Mouse (Mus musculus): Measurements from ENCODE around the gene Bscl2.

DNA sequence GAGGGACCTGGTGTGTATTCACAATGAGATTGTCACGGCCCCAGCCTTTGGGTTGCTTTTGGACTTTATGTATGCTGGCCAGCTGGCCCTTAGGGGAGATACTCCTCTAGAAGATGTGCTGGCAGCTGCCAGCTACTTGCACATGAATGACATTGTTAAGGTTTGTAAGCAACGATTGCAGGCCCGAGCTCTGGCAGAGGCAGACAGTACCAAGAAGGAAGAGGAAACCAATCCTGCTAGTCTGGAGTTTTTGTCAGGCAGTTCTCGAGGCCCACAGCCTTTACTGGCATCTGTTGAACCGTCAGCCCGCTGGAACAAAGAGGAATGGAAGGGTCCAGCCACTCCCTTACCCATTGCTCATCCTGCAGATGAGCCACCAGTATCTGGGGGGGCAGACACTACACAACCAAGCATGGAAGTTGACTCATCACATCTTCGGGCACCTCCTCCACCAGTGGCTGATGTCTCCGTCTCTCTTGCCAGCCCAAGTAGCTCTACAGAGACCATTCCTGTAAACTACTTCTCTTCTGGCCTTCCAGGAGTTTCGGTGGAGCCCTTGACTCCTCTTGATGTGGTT, 34.0 kb upstream of the Bscl2 start:
- TF ChIP-seq CTCF (IDR thresholded peaks at IDR 0.05; ENCODE audit: low read depth, low read length): no peak
- TF ChIP-seq POLR2A (IDR thresholded peaks at IDR 0.05; ENCODE audit: extremely low read depth, insufficient read depth, low read length): no peak

Measured in liver, adult 2 months (tissue).